Mouse (Mus musculus) cerebellum, adult 2 months (tissue): ENCODE data around the gene Arl15.

Source experiments
- CTCF ChIP-seq: fragments of 200-500 bp; IDR thresholded peaks from 2 replicates; pipeline ENCODE4 v1.5.1; 2011; ENCODE audit warnings: low read depth, mild to moderate bottlenecking, control low read depth, low read length, moderate library complexity, borderline replicate concordance; ENCODE audit not compliant: insufficient read depth
- POLR2A ChIP-seq: fragments of 200-500 bp; IDR thresholded peaks from 2 replicates; pipeline ENCODE4 v1.6.1; 2011; ENCODE audit warnings: low read length, control low read depth, borderline replicate concordance; ENCODE audit not compliant: insufficient read depth

DNA sequence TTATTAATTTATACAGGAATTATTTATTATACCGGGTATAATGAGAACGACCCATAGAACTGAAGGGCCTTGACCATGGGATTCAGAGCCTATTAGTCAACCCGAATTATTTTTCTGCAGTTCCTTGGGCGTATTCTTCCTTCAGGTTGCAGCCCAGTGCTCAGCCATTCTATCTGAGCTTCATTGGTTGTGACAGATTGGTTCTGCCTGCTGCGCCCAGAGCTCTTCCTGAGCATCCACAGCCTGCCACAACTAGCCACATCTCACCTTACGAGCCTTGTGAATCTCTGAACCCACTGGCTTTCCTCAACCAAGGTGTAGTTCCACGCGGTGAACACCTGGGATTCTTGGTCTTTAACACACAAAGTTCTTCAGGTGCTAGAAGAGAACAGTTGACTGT is 350.9 kb downstream of the Arl15 start:
- TF ChIP-seq POLR2A (no peak), CTCF (no peak)
